Mouse (Mus musculus): ENCODE results near the gene Cpb1.

GRCm38 (mm10) chr3:20243913-20244312 lies 31.6 kb downstream of the Cpb1 start:
- TF ChIP-seq CTCF (IDR thresholded peaks at IDR 0.05; ENCODE audit: low read depth) (no peak), EP300 (optimal IDR thresholded peaks at IDR 0.05) (no peak)
